Mouse (Mus musculus) adrenal gland, adult 18-20 months (tissue): ENCODE measurements around the gene Ccnl2. TPM values are rescaled to one million over a fixed set of nuclear protein-coding genes. Genes with fewer than 3 reads are reported as not detected.

ENCODE experiments used
- DNase-seq, 2 experiments: peaks; one replicate each; pipeline ENCODE4 v3.0.0; 2021 to 2022; ENCODE audit warnings: low spot score in 2 of 2
- total RNA-seq, 2 experiments: library from RNA; stranded (reverse); gene quantifications; 1 replicate in 1 of 2; 2 replicates in 1 of 2; pipeline ENCODE4 v1.2.3; 2021

The Ccnl2 gene
- total RNA-seq, 2 experiments from 2014 or later: 112 to 146 TPM

DNA sequence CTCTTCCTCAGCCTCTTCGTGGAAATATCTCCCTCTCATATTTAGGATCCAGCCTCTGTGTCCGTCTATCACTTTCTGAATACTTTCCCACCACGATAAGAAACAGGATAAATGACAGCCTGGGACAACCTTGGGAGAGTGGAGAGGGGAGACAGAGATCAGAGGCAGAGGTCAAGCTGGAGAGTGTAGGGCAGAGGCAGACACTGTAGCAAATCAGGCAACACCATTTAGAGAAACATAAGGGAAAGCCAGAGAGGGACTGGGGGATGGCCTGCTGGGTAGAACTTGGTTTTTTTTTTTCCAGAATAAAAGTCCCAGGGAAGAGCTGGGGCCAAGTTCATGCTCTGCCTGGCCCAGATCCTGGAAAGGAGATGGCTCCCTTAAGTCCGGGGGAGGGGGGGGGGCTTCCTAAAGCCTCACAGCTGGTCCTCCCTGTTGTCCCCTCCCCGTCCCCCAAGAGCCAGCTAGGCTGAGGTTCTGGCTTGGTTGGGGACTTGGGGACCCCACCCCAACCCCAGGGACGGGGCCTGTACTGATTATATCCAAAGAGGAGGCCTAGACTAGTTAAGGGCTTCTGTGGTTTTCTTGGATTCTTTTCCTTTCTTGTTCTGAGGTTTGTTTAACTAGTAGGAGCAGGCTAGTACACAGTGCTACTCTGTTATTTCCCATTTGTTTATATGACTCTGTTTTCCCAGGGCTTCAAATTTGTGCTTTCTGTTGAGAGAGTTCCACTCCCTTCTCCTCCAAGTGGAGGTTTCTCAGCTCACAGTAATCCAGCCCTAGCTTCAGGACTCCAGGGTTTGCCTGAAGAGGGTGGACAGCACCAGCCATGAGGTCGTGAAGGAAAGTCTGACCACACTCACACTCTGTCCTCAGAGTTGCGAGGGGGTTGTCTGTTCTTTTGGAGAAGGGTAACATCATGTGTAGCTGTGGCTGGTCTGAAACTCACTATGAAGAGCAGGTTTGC is 26.2 kb downstream of the Ccnl2 start:
- DNase-seq: peak in 1 of 2 experiments; percentile 20

DNA sequence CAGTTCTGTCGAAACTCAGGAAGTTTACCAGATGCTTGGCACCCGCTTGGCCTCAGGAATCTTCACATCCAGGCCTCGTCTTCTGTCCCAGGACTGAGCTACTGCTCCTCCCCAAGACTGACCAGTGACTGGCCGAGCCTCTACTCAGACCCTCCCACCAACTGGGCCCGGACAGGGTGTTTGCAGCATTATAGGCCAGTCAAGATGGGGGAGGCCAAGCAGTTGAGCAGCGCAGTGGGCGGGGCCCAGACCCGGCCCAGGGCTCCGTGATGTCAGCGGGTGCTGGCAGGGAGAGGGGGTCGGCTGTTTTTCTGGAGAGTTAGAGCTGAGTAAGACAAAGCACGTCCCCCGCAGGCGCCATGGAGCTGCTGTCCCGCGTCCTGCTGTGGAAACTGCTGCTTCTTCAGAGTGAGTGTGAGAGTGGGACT is 27.2 kb downstream of the Ccnl2 start, which contains the start of gene Mxra8:
Gene Mxra8 (plus strand): TSS at position 198 of the 428 bp plus-strand sequence.
- peak; percentile 59 to 64 for DNase-seq

DNA sequence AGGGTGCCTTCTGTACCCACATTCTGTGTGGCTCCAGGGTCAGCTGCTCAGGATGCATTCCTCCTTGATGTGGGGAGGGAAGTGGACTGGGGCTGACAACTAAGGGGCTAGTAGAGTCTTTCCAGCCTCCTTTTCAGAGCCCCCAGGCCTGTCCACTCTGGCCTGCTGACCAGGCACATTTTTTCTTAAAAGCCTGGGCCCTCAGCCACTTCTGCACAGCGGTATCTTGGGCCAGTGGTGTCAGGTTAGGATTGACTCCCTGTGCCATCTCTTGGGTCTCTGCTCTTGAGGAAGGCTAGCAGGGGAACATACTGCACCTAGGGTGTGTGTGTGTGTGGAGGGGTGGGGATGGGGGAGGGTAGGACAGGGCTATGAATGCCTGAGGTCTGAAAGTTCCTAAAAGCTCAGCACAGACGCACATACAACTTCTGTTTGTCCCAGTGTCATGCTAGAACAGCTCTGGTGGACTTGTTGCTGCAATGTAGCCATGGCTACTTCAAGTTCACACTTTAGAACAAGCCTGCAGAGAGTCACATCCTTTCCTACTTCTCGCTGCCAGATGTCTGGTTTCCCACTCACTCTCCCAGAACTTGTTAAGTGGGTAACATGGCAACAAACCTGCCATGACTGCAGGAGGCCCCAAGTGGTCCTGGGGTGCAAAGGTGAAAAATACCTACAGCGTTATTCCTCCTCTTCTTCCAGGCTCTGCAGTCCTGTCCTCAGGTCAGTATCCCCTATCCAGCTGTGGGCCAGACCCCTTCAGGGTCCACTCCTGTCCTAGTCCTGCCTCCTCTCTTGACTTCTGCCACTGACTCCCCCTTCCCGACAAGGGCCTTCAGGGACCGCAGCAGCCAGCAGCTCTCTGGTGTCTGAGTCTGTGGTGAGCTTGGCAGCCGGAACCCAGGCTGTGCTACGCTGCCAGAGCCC is 28.1 kb downstream of the Ccnl2 start:
- DNase-seq: no peak

DNA sequence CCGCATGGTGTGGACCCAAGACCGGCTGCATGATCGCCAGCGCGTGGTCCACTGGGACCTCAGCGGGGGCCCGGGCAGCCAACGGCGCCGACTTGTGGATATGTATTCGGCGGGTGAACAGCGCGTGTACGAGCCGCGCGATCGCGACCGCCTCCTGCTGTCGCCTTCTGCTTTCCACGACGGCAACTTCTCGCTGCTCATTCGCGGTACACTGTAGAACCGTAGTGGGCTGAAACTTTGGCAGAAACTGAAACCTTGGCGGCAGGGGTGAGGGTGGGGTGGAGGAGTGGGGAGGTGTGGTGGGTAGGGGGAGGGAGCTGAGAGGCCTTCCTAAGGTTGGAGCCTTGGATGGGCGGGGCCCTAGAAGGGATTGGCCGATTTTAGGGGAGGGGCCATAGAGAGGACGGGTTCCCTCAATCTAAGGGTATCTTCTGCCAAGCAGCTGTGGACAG is 28.7 kb downstream of the Ccnl2 start:
- DNase-seq: peak; percentile 58 to 62

DNA sequence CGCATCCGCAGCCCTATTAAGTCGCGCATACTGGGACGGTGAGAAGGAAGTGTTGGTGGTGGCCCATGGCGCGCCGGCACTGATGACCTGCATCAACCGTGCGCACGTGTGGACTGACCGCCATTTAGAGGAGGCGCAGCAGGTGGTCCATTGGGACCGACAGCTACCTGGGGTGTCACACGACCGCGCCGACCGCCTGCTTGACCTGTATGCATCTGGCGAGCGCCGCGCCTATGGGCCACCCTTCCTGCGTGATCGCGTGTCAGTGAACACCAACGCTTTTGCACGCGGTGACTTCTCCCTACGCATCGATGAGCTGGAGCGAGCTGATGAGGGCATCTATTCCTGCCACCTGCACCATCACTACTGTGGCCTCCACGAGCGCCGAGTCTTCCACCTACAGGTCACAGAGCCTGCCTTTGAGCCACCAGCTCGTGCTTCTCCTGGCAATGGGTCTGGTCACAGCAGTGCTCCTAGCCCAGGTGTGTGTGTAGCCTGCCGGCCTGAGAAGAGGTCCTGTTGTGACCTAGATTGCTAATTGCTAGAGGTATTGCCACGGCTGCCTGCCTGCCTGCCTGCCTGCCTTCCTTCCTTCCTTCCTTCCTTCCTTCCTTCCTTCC is 29.5 kb downstream of the Ccnl2 start:
- DNase-seq: peak in 1 of 2 experiments; percentile 28

DNA sequence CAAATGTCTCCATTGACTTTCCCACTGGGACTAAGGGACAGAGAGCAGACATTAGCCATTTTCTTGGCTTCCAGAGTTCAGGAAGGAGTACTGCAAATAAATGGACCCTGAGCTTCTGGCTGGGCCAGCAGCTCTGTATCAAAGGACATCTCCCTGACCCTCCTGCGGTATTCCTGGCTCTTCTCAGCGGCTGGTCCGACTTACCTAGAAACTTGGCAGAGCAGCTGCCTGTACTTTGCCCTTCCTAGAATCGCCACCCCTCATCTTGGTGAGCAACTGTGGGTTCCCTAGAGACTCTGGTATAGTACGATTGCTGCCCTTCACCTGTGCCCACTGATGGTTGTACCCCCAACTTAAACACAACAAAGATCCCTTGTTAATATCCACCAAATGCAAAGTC is 30.9 kb downstream of the Ccnl2 start:
- peak in 1 of 2 experiments; percentile 15 for DNase-seq

DNA sequence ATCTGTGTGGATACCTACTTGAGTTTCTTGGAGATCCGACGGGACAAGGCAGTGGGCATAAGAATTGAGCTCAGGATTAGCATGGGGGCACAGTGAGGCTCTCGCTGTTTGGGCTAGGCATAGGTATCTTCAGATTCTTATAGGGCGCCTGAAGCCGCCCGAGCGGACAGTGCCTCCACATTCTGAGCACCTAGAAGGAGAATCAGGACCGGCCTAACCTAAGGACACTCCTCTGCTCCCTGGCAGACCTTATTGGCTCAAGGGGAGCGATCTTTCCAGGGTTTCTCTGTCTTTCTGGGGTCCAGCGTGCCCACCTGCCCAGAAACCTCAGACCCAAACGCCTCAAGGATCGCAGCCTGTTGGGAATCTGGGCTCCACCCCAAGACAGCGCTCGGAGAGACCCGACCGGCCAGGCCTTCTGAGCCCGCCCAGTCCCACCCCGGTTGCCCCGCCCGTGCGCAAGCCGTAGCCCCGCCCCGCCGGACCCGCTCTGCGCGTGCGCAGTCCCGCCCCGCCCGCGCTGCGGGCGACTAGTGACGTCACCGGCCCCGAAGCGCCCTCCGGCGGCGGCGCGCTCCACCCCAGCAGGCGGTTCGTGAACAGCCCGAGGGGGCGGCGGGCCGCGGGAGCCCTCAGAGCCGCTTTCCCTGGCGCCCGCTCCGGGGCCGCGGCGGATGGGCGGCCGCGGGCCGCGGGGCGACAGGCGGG is 34.7 kb downstream of the Ccnl2 start, which contains the start of gene Dvl1:
Gene Dvl1 (plus strand): TSS at position 532 of the 708 bp plus-strand sequence.
- peak; percentile 99 to 100 for DNase-seq

DNA sequence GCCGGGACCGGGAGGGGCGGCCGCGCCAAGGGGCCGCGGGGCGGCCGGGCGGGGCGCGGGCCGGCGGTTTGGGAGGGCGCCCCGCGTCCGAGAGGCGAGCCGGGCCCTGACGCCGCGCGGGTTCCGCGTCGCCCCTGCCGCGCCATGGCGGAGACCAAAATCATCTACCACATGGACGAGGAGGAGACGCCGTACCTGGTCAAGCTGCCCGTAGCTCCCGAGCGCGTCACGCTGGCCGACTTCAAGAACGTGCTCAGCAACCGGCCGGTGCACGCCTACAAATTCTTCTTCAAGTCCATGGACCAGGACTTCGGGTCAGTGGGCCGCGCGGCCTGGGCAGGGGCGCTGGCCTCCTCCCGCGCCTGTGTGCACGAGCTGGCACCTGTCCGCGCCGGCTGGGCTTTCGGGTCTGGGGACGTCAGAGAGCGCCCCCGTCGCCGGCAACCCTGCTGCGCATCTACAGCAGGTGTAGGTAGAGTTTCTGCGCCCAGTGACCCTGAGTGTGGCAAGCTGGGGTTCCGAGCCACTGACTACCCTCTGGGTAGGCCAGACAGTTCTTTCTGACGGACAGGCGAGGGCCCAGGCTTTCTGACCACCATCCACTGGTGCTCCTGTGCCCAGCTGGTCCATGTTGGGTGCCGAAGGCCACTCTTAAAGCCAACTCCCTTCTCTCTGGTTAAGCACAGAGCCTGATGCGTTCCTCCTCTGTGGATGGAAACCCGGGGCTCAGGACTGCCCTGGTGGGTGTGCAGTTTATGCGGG is 35.5 kb downstream of the Ccnl2 start:
- peak in 1 of 2 experiments; percentile 46 for DNase-seq

DNA sequence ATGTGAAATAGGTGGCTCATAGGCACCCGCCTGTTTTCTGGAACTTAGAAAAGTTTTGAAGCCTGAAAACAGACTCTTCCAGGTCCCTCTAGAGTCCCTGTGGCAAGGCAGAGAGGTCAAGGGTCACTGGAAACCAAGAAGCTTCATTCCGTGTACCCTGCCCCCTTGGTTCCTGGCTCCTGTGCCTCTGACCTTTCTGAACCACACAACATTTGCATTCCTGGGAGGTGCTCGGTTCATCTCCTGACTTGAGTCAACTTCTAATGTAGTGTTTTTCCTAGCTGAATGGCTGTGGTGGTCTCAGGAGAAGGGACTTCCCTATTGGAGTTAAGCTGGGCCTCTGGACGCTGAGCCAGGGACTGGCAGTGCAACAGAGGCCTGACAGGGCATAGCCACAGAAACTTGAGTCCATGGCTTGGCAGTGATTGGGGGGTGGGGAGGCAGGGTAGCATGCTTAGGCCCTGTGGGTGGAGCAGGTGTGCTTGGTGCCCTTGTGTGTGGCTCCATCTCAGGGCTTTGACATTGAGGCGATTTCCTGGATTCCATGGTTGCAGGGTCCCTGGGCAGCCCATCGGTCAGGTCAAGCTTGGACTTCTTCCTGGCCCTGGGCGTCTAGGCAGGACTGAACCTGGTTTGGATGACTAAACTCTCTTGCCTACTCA is 36.3 kb downstream of the Ccnl2 start:
- DNase-seq: no peak

DNA sequence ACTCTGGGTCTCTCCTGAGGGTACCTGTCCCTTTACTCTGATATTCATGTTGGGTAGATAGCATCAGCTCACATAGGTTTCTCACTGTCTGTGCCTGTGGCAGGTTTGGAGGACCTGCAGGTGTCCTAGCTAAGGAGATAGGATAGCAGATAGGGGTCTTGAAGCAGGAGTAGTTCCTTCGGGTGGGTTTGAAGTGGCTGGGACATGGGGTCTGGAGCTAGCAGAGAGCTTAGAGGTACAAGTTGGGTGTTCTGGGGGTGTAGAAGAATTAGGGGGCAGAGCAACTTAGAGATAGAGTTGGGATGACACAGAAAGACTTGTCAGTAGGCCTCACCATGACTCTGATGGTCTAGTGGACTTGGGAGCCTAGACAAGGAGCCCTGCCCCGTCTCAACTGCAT is 37.1 kb downstream of the Ccnl2 start:
- no peak for DNase-seq

DNA sequence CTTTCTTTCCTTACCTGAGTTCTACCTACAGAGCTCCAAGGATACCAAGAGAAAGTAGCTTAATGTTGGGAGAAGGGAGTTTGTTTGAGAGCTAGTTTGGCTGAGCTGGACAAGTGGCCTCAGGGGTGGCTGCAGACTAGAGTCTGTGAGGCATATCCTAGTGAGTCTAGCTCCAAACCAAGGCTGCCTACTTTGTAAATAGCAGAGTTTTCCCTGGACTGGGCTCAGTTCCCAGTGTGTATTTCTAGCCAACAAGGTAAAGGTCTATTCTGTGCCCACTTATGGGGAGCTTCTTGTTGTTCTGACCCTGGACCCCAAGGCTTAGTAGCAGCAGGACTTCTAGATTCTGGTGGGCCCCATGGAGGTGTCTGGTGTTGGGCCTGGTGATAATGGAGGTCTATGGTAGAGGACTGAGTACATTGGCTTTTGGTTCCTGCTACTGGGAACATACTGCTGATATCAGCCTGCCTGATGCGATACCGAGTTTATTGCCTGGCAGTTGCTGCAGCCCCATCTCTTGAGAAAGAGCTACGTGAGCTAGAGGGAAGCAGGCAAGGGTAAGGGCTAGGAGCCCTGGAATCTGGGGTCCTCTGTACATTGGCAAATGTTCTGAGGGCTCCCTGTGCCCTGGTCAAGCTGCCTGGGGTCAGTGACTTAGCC is 37.6 kb downstream of the Ccnl2 start:
- DNase-seq: no peak

DNA sequence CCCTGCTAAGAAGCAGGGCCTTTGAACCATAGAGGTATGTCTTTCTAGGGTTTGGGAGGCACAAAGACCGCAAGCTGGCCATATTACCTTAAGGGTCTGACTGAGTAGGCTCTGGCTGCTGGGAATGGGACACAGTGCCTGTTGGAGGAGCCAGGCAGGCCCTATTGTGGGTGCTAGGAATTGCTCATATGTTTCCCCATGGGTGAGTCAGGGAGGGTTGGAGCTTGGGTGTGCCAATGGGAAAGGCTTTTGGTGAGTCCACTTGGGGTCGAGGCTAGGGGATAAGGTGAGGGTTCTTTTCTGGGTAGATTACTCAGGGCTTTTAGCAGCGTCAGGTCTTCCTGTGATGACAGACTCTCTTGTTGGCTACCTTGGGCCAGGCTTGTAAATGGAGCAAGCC is 39.1 kb downstream of the Ccnl2 start:
- no peak for DNase-seq

DNA sequence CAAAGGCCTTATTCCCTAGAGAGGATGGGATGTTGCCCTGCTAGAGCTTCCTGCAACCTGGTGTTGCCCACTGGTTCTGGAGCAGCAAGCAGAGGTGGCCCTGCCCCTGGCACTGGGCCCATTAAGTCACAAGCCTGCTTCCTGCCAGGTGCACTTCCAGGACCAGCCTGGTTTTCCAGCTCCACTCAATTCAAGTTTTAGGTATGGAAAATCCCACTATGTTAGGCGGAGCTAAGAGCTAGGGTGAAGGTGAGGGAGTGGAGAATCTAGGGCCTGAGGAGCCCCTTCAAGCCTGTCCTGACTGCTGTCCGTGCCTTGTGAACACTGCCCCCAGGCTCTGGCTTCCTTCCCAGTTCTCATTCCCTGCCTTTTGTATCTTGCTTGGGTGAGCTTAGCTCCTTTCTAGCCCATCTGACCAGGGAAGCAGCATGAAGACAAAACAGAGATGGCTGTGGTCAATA is 39.7 kb downstream of the Ccnl2 start:
- no peak for DNase-seq

DNA sequence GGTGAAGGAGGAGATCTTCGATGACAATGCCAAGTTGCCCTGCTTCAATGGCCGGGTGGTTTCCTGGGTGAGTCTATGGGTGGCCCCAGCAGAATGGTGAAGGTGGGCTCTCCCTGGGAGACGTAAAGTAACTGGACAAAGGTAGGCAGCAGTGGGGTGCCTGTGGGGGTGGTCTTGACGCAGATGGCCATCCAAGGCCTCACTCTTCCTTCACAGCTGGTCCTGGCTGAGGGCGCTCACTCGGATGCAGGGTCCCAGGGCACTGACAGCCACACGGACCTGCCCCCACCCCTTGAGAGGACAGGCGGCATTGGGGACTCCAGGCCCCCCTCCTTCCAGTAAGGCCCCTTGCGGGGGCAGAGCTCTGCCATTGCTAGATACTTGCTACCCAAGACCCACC is 41.1 kb downstream of the Ccnl2 start:
- no peak for DNase-seq

DNA sequence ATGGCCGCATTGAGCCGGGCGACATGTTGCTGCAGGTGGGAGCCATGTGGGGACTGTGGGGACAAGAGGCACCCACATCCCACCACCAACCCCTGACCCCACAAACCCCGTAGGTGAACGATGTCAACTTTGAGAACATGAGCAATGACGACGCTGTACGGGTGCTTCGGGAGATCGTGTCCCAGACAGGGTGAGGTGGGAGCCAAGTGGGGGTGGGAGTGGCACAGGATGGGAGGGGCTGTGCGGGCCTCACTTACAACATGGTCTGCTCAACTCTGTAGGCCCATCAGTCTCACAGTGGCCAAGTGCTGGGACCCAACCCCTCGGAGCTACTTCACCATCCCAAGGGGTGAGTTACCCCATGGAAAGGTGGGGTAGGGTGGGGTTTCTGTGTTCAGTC is 42.7 kb downstream of the Ccnl2 start:
- no peak for DNase-seq

DNA sequence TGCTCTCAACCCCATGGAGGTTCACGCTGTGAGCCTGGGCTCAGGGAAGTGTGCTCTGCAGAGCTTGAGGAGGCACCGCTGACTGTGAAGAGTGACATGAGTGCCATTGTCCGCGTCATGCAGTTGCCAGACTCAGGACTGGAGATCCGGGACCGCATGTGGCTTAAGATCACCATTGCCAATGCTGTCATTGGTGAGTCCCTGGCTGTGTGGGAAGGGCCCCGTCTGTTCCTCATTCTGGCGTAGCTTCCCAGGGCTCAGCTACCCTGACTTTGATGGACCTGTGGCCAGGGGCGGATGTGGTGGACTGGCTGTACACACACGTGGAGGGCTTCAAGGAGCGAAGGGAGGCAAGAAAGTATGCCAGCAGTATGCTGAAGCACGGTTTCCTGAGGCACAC is 43.8 kb downstream of the Ccnl2 start:
- DNase-seq: no peak

DNA sequence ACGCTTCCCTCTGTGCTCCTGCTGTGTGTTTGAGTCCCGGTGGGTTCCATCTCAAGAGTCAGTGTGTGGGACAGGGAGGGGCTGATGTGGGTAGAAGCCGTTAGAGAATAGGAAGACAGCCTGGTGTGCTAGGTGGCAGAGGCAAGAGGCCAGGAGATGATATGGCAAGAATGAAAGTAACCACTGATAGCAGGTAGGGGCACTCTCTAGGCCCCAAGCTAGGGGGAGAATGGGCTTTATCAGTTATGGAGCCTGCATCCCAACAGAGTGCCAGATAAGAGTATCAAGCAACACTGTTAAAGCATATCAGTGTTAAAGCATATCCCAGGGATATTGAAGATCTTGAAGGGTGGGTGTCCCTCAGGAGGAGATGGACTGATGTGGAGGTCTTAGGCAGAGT is 44.6 kb downstream of the Ccnl2 start:
- DNase-seq: no peak

DNA sequence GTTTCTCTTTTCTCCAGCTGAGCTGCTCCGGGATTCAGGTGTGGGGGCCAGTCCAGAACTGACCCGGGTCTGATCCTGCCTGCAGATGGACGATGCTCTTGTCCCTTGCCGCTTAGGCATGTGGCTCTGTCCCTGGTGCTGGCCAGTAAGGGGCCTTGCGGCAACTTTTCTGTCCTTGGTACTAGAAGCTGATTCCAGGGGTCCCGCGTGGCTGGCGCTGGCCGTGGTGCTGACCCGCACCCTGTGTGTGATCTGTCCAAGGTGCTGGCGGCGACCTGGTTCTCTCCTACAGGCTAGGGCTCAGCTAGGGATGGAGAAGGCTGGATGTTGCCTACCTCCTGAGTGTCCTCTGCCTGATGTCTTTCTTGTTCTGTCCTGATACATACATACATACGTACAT is 47.0 kb downstream of the Ccnl2 start:
- DNase-seq: peak in 1 of 2 experiments; percentile 36
